Comparison of ENCODE assay signal across 16 mouse cellular contexts in genomic region chr3:151893421-151894235, GRCm38 (mm10). TPM values are rescaled to one million over a fixed set of nuclear protein-coding genes. Genes with fewer than 3 reads are reported as not detected.
DNase-seq lines count a peak whose midpoint lies in the region; ATAC-seq lines count a peak whose summit lies in the region.
"Had no signal": no experiment of that assay in that cellular context is flagged by ENCODE, and none has a peak within 500 bp of the region (broad histone marks: within the 10 kb centered on the region; RNA-seq: fewer than 3 reads in every experiment).

No protein-coding gene starts in this region.

- H3K4me3 ChIP-seq in intestine, embryonic 16.5 days (ENCODE audit: low read length), result no peak overlapping the region
- no peak overlapping the region for H3K4me3 ChIP-seq in kidney, embryonic 14.5 days (ENCODE audit: low read length)
- H3K4me3 ChIP-seq: heart, embryonic 13.5 days; limb, embryonic 13.5 days had no signal

- no peaks in the 10 kb centered on the region for H3K9me3 ChIP-seq in intestine, embryonic 16.5 days (ENCODE audit: control insufficient read depth, low read length)
- H3K9me3 ChIP-seq in kidney, embryonic 14.5 days (ENCODE audit: control insufficient read depth, low read length), result no peaks in the 10 kb centered on the region
- H3K9me3 ChIP-seq: heart, embryonic 13.5 days; limb, embryonic 13.5 days had no signal

- no peaks in the 10 kb centered on the region for H3K27me3 ChIP-seq in intestine, embryonic 16.5 days (replicated peaks; ENCODE audit: control insufficient read depth, insufficient read depth, low read length)
- H3K27me3 ChIP-seq in kidney, embryonic 14.5 days (ENCODE audit: control insufficient read depth, insufficient read depth, low read length), result no peaks in the 10 kb centered on the region
- H3K27me3 ChIP-seq: heart, embryonic 13.5 days; limb, embryonic 13.5 days had no signal

- ATAC-seq in intestine, embryonic 16.5 days, result no peak
- ATAC-seq in kidney, embryonic 14.5 days (ENCODE audit: low FRiP score, low TSS enrichment), result no peak
- ATAC-seq: CD4-positive, CD25-positive, alpha-beta regulatory T cell, adult 4 months had no signal

- 75% methylated on average over 11 of the region's 11 CpGs for WGBS in intestine, embryonic 16.5 days
- 75% methylated on average over 11 of the region's 11 CpGs for whole genome bisulfite sequencing in kidney, embryonic 14.5 days

- peak; percentile 12 for DNase-seq in heart, adult 8-10 months (ENCODE audit: low spot score)
- no peak for DNase-seq in heart, postnatal 4 days
- peak; percentile 75 for DNase-seq in Muller cell, postnatal 12 days (ENCODE audit: inconsistent ontology term)
- DNase-seq in embryo, embryonic 11 days, result peak; percentile 42
- peak; percentile 16 for DNase-seq in lung, postnatal 10 days
- DNase-seq in cerebellum, adult 9-10 months, result no peak
- DNase-seq: adrenal gland, adult 2 months; cerebellum, postnatal 10 days; kidney, postnatal 14 days had no signal

- H3K36me3 ChIP-seq in intestine, embryonic 16.5 days (ENCODE audit: control insufficient read depth, insufficient read depth, low read length), result no peaks in the 10 kb centered on the region
- no peaks in the 10 kb centered on the region for H3K36me3 ChIP-seq in kidney, embryonic 14.5 days (ENCODE audit: control insufficient read depth, insufficient read depth, low read length)
- H3K36me3 ChIP-seq: heart, embryonic 13.5 days; limb, embryonic 13.5 days had no signal

- H3K9ac ChIP-seq in intestine, embryonic 16.5 days (ENCODE audit: low read depth, low read length), result no peak overlapping the region
- H3K9ac ChIP-seq in kidney, embryonic 14.5 days (ENCODE audit: low read depth, low read length), result no peak overlapping the region
- H3K9ac ChIP-seq: heart, embryonic 13.5 days; limb, embryonic 13.5 days had no signal

- no peak overlapping the region for H3K4me2 ChIP-seq in intestine, embryonic 16.5 days (ENCODE audit: low read depth, low read length)
- H3K4me2 ChIP-seq in kidney, embryonic 14.5 days (replicated peaks; ENCODE audit: low read depth, low read length), result no peak overlapping the region
- H3K4me2 ChIP-seq: heart, embryonic 13.5 days; limb, embryonic 13.5 days had no signal

- peaks cover 13% of the 10 kb centered on the region for H3K4me1 ChIP-seq in intestine, embryonic 16.5 days (ENCODE audit: control insufficient read depth, insufficient read depth, low read length)
- H3K4me1 ChIP-seq in kidney, embryonic 14.5 days (ENCODE audit: control insufficient read depth, insufficient read depth, low read length), result peaks cover 15% of the 10 kb centered on the region

- no peak overlapping the region for H3K27ac ChIP-seq in intestine, embryonic 16.5 days (ENCODE audit: low read length)
- H3K27ac ChIP-seq in kidney, embryonic 14.5 days (ENCODE audit: low read depth, low read length), result no peak overlapping the region
- H3K27ac ChIP-seq: heart, embryonic 13.5 days; limb, embryonic 13.5 days had no signal

RNA-seq across cellular contexts. Expression of gene Ptgfr, which starts 56.2 kb away (rescaled TPM):
- total RNA-seq in heart, adult 8-10 months (2022), result 1 to 10 TPM; 2.4 to 6.7 (median 3.9) TPM
- under 1 TPM; 0.43 to 0.81 TPM for total RNA-seq in heart, postnatal 4 days (2021)
- 0.21 and 0.40 TPM in 2 replicates for polyA plus RNA-seq in intestine, embryonic 16.5 days (2015; fragmentation: Nextera tagmentation; extraction: Ambion mirVana)
- polyA plus RNA-seq in kidney, embryonic 14.5 days (2014; fragmentation: Nextera tagmentation; extraction: Ambion mirVana), result 4.4 and 6.1 TPM in 2 replicates
- total RNA-seq: monocyte, adult 5-6 weeks; neutrophil, adult 5-6 weeks had no signal
- polyA plus RNA-seq: CD4-positive, CD25-positive, alpha-beta regulatory T cell, adult 4 months had no signal

Comparison
In these comparisons a context has a peak if more than half of its experiments do, and no peak if none do; other contexts are left out.
1. DNase-seq: peak in heart, adult 8-10 months (single experiment), Muller cell, postnatal 12 days (single experiment), embryo, embryonic 11 days (single experiment) and lung, postnatal 10 days (single experiment); none in heart, postnatal 4 days (single experiment) and cerebellum, adult 9-10 months (single experiment).